Mouse (Mus musculus) liver, embryonic 14 days (tissue): ENCODE measurements around the gene Thumpd2. TPM values are rescaled to one million over a fixed set of nuclear protein-coding genes. Genes with fewer than 3 reads are reported as not detected.

ENCODE experiments used
- polyA plus RNA-seq: library from polyadenylated mRNA; depleted of rRNA; stranded (reverse); fragments of >200 nt; gene quantifications from 2 replicates; pipeline ENCODE4 v1.2.3, GENCODE M21; 2012; rRNA removed

Thumpd2 gene
- polyA plus RNA-seq = 3.2 and 3.3 TPM in 2 replicates

GRCm38 (mm10) chr17:81064979-81065311 lies at the start of gene Thumpd2:
Thumpd2 (minus strand) TSS chr17:81065082.

Other genes starting within 250 kb of the Thumpd2 start
- gene Tmem178, start 120.5 kb downstream of the Thumpd2 start, polyA plus RNA-seq = 0.08 and 0.12 TPM in 2 replicates